Mouse (Mus musculus) brain, adult 2 months (tissue): ENCODE results near the gene Otof.
A peak's percentile ranks its signal among the peaks of the same experiment; 100 is the strongest.

ENCODE experiments used
- DNase-seq: peaks from one replicate; pipeline ENCODE4 v3.0.0; 2011; ENCODE audit warnings: low read depth, low spot score

Otof gene

DNA sequence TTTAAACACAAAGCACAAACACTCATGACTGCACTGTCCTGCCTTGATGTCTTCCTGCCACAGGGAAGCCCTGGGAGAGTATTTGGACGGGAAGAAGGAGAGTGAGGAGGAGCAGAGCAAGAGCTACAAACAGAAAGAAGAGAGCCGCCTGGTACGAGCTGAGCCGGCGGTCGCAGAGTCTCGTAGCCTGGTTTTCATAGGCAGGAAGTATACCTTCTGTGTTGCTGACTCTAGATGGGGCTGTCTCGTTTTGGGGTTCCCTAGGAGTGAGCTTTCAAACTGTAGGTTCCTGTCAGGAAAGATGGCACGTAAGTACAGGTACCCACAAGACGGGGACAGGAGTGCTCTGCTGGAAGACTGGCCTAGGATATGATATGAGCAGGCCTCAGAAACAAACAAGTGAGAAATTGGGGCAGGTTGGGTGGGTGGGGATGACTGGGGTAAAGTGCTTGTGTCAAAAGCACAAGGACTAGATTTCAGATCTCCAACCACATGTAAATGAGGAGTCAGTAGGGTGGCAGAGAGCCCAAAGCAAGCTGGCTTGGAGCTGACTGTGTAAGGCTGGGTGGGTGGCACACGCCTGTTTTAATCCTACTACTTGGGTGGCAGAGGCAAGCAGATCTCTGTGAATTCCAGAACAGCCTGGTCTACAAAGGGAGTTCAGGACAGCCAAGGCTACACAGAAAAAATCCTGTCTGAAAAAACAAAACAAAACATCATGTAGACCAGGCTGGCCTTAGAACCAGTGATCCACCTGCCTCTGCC is 119.9 kb downstream of the Otof start:
- peak; percentile 56 for DNase-seq

- DNase-seq, result peak; percentile 94
Measured at GRCm38 (mm10) chr5:30340815-30341214, 120.9 kb downstream of the Otof start.
